Mouse (Mus musculus) bone marrow macrophage, adult 2 months (primary cell): ENCODE results near the gene Rgma.

Experiments used
- CTCF ChIP-seq: IDR thresholded peaks from 2 replicates; pipeline ENCODE4 v1.5.1; 2012; ENCODE audit warnings: low read depth, mild to moderate bottlenecking, low read length, moderate library complexity
- POLR2A ChIP-seq: IDR thresholded peaks from 2 replicates; pipeline ENCODE4 v1.6.1; 2012; ENCODE audit warnings: mild to moderate bottlenecking, low read depth, low read length, borderline replicate concordance

- no peak for TF ChIP-seq CTCF
- TF ChIP-seq POLR2A: no peak
Measured at GRCm38 (mm10) chr7:73454113-73454512, 78.8 kb downstream of the Rgma start.
